Mouse (Mus musculus): ENCODE measurements at regions not wholly inside any gene's neighbourhood (a gene's known extent, or its start where the extent isn't known, plus 50 kb on each side); places are given as distances from the start of the nearest gene placed in this dataset.
A peak's percentile ranks its signal among the peaks of the same experiment; 100 is the strongest.

DNA sequence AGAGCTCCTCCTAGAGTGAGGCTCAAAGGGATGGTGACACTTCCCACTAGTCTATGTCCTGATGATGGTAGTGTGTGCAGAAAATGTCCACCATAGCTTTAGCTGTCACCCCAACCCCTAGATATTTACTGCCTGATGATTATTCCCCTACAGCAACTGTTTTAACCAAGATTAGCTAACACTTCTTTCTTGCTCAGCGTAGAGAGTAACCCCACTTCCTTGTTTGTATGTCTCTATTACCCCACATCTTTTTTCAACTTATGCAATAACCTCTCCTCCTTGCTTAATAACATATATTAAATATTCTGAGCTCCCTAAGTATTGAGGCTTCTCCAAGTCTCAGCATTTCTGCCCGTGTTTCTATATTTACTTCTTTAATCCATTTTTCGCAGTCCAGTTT lies 404.2 kb upstream of the Cntn3 start:
- 87% methylated on average over 3 of the region's 3 CpGs for WGBS
- no peak overlapping the region for H3K4me2 ChIP-seq (ENCODE audit: low read length)
- no peaks in the 10 kb centered on the region for H3K27me3 ChIP-seq (ENCODE audit: control insufficient read depth, insufficient read depth, low read depth, low read length)
- no peaks in the 10 kb centered on the region for H3K36me3 ChIP-seq (ENCODE audit: control insufficient read depth, insufficient read depth, low read length)
- no peak overlapping the region for H3K9ac ChIP-seq (ENCODE audit: low read depth, low read length)
- no peak for ATAC-seq
- no peak overlapping the region for H3K27ac ChIP-seq (ENCODE audit: low read length)
- H3K4me1 ChIP-seq (ENCODE audit: control insufficient read depth, insufficient read depth, low read length) = no peaks in the 10 kb centered on the region
- no peak overlapping the region for H3K4me3 ChIP-seq (ENCODE audit: low read depth, low read length)
- no peaks in the 10 kb centered on the region for H3K9me3 ChIP-seq (replicated peaks; ENCODE audit: control insufficient read depth, low read length, poor library complexity, severe bottlenecking)

DNA sequence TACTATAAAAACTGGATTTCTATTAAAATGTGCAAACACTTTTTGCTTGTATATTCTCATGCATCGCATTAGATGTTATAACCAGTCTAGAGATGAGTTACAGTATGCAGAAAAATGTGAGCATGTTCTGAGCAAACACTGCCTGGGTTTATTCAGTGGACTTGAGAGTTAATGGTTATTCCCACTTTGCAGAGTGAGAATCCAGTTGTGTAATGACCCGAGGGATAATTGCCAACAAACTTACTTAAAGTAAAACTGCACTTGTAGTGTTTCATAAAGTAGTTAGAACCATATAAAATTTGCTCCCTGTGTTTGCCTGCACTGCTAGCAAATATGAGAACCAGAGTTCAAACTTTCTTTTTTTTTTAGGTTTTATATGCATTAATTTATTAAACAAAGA lies 450.4 kb upstream of the Cntn3 start:
- H3K27ac ChIP-seq (ENCODE audit: low read length) = no peak overlapping the region
- H3K4me2 ChIP-seq (ENCODE audit: low read length) = no peak overlapping the region
- no peak overlapping the region for H3K9ac ChIP-seq (ENCODE audit: low read depth, low read length)
- no peaks in the 10 kb centered on the region for H3K27me3 ChIP-seq (ENCODE audit: control insufficient read depth, insufficient read depth, low read depth, low read length)
- H3K4me1 ChIP-seq (ENCODE audit: control insufficient read depth, insufficient read depth, low read length) = no peaks in the 10 kb centered on the region; the same call in 1 of the 2 replicates
- H3K9me3 ChIP-seq (replicated peaks; ENCODE audit: control insufficient read depth, low read length, poor library complexity, severe bottlenecking) = no peaks in the 10 kb centered on the region
- ATAC-seq = no peak
- 81% methylated on average over 2 of the region's 2 CpGs for WGBS
- no peaks in the 10 kb centered on the region for H3K36me3 ChIP-seq (ENCODE audit: control insufficient read depth, insufficient read depth, low read length)
- no peak overlapping the region for H3K4me3 ChIP-seq (ENCODE audit: low read depth, low read length)

DNA sequence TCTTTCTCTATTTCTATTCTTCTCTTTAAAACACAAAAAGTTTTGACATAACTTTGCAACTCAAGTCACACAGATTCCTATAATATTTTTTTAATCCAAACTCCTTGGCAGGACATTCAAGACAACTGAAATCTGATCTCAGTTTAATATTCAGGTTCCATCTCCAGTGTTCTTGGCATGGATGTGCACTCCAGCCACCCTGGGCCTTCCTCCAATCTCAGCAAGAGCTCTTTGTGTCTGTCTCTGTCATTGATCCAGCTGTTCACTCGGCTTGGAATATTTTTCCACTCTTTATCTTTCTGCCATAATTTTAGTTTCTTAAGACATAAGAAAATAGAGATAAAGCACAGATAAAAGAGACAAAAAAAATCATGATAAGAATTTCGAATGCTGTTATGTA lies 451.1 kb upstream of the Cntn3 start:
- no peak overlapping the region for H3K4me2 ChIP-seq (ENCODE audit: low read length)
- no peak overlapping the region for H3K4me3 ChIP-seq (ENCODE audit: low read depth, low read length)
- no peaks in the 10 kb centered on the region for H3K27me3 ChIP-seq (ENCODE audit: control insufficient read depth, insufficient read depth, low read depth, low read length)
- H3K36me3 ChIP-seq (ENCODE audit: control insufficient read depth, insufficient read depth, low read length) = no peaks in the 10 kb centered on the region
- no peak for ATAC-seq
- no peak overlapping the region for H3K27ac ChIP-seq (ENCODE audit: low read length)
- H3K9ac ChIP-seq (ENCODE audit: low read depth, low read length) = no peak overlapping the region
- WGBS = 50% methylated on average over 2 of the region's 2 CpGs
- H3K9me3 ChIP-seq (replicated peaks; ENCODE audit: control insufficient read depth, low read length, poor library complexity, severe bottlenecking) = no peaks in the 10 kb centered on the region
- no peaks in the 10 kb centered on the region; the same call in 1 of the 2 replicates for H3K4me1 ChIP-seq (ENCODE audit: control insufficient read depth, insufficient read depth, low read length)

DNA sequence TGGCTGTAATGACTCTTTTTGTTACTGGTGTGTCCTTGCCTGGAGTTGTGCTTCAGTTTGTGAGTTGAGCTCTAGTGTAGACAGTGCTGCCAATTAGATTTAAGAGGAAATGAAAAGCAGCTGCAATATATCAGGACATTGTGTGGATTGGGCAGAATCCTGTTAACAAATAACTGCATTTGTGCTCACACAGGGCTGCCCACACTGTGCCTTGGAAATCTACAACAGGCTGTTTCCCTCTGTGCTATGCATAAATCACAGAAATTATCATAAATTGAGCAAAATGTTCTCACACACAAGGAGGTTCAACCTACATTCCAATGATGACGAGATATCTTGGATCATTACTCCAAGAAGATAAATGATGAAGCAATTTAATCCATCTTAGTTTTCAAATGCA lies 455.2 kb upstream of the Cntn3 start:
- Histone ChIP-seq H3K4me2 (ENCODE audit: low read length) (no peak overlapping the region), H3K9ac (ENCODE audit: low read depth, low read length) (no peak overlapping the region), H3K36me3 (ENCODE audit: control insufficient read depth, insufficient read depth, low read length) (no peaks in the 10 kb centered on the region), H3K9me3 (replicated peaks; ENCODE audit: control insufficient read depth, low read length, poor library complexity, severe bottlenecking) (no peaks in the 10 kb centered on the region), H3K4me3 (ENCODE audit: low read depth, low read length) (no peak overlapping the region), H3K27me3 (ENCODE audit: control insufficient read depth, insufficient read depth, low read depth, low read length) (no peaks in the 10 kb centered on the region), H3K4me1 (ENCODE audit: control insufficient read depth, insufficient read depth, low read length) (no peaks in the 10 kb centered on the region; the same call in 1 of the 2 replicates), H3K27ac (ENCODE audit: low read length) (no peak overlapping the region)
- WGBS = 71% methylated on average over 1 of the region's 1 CpGs
- no peak for ATAC-seq

DNA sequence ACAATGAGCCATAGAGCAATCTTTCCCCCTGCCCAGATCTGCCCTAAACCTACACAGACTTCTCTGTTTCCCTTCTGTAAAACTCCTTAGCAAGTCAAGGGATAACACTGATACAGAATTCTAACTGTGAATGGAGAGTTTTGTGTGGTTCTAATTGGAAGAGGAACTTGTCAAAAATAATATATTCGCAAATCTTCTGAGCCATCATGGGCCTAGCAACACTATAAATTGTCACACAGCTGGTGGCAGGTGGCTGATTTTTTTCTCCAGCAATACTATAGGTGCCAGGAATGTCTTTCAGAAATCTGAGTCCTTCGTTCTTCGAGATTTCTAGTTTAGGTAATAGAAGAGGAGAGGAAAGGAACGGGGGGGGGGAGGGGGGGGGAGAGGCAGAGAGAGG lies 460.5 kb upstream of the Cntn3 start:
- Histone ChIP-seq H3K4me3 (ENCODE audit: low read depth, low read length) (no peak overlapping the region), H3K9ac (ENCODE audit: low read depth, low read length) (no peak overlapping the region), H3K4me2 (ENCODE audit: low read length) (no peak overlapping the region), H3K27me3 (ENCODE audit: control insufficient read depth, insufficient read depth, low read depth, low read length) (no peaks in the 10 kb centered on the region), H3K9me3 (replicated peaks; ENCODE audit: control insufficient read depth, low read length, poor library complexity, severe bottlenecking) (no peaks in the 10 kb centered on the region), H3K27ac (ENCODE audit: low read length) (no peak overlapping the region), H3K36me3 (ENCODE audit: control insufficient read depth, insufficient read depth, low read length) (no peaks in the 10 kb centered on the region), H3K4me1 (ENCODE audit: control insufficient read depth, insufficient read depth, low read length) (0 out of 2 replicates have a peak, but pooled peaks cover 3% of the 10 kb centered on the region)
- WGBS = 42% methylated on average over 3 of the region's 4 CpGs
- ATAC-seq = 0 out of 2 replicates have a peak, but pooled peaks have one; percentile 39

DNA sequence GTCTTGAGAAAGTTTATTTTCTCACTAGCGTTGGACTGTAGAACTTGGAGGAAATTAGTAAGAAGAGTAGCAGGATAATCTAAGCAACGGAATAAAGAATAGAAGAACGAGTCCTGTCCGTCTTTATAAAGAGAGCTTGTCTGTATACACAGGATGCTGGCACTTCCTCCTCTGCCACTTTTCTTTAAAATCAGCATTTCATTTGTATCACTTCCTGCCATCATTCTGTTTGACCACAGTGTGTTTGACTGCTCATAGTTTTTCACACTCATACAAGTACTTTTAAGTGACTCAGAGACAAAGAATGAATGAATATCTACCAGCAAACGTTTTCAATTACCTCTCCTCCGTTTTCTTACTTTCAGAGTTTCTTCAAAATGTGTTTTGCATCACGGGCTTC lies 461.0 kb upstream of the Cntn3 start:
- ATAC-seq = no peak
- Histone ChIP-seq H3K4me1 (ENCODE audit: control insufficient read depth, insufficient read depth, low read length) (0 out of 2 replicates have a peak, but pooled peaks cover 3% of the 10 kb centered on the region), H3K36me3 (ENCODE audit: control insufficient read depth, insufficient read depth, low read length) (no peaks in the 10 kb centered on the region), H3K4me3 (ENCODE audit: low read depth, low read length) (no peak overlapping the region), H3K9ac (ENCODE audit: low read depth, low read length) (no peak overlapping the region), H3K27ac (ENCODE audit: low read length) (no peak overlapping the region), H3K27me3 (ENCODE audit: control insufficient read depth, insufficient read depth, low read depth, low read length) (no peaks in the 10 kb centered on the region), H3K9me3 (replicated peaks; ENCODE audit: control insufficient read depth, low read length, poor library complexity, severe bottlenecking) (no peaks in the 10 kb centered on the region), H3K4me2 (ENCODE audit: low read length) (no peak overlapping the region)
- WGBS = 23% methylated on average over 7 of the region's 7 CpGs

DNA sequence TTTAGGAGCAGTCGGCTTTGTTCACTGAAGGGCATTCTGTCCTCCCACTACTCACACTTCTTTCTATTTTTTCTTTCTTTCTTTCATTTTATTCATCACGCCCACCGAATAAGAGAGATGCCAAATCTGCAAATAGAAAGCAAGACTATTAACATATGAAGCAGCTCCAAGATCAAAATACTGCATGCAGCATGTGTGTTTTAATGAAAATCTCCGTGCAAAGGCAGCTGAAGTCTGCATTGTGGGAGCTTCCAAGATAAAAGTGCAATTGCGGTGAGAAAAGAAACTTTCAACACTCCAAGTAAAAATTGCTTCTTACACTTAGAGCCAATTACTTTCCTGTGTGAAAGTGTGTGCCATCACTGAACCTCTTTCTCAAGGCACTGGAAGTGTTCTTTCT lies 449.8 kb upstream of the Chl1 start:
- Histone ChIP-seq H3K4me1 (ENCODE audit: control insufficient read depth, insufficient read depth, low read length) (no peaks in the 10 kb centered on the region), H3K36me3 (ENCODE audit: control insufficient read depth, insufficient read depth, low read length) (no peaks in the 10 kb centered on the region), H3K27ac (ENCODE audit: low read length) (no peak overlapping the region), H3K4me2 (ENCODE audit: low read length) (peak overlapping the region; percentile 15; the same call in 1 of the 2 replicates), H3K9me3 (replicated peaks; ENCODE audit: control insufficient read depth, low read length, poor library complexity, severe bottlenecking) (no peaks in the 10 kb centered on the region), H3K4me3 (ENCODE audit: low read depth, low read length) (no peak overlapping the region), H3K9ac (ENCODE audit: low read depth, low read length) (no peak overlapping the region), H3K27me3 (ENCODE audit: control insufficient read depth, insufficient read depth, low read depth, low read length) (no peaks in the 10 kb centered on the region)
- no peak for ATAC-seq
- WGBS = 37% methylated on average over 5 of the region's 5 CpGs

DNA sequence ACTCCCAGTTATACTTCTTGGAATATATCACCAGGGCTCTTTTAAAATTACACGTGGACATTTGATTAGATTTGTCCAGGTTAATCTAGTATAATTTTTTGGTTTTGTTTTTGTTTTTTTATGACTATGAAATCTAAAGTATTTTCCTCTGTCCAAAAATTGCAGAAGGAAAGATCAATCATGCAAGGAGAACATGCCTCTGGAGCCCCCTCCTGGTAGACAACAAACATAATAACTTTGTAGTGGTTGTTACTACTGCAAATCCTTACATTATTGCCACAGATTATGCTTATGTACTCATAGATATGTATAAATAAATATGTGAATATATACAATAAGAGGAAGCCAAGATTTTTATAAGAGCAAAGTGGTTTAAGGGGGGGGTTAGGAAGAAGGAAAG lies 404.2 kb upstream of the Chl1 start:
- H3K36me3 ChIP-seq (ENCODE audit: control insufficient read depth, insufficient read depth, low read length) = no peaks in the 10 kb centered on the region
- no peak overlapping the region for H3K4me3 ChIP-seq (ENCODE audit: low read depth, low read length)
- H3K27ac ChIP-seq (ENCODE audit: low read length) = no peak overlapping the region
- no peak overlapping the region for H3K9ac ChIP-seq (ENCODE audit: low read depth, low read length)
- H3K27me3 ChIP-seq (ENCODE audit: control insufficient read depth, insufficient read depth, low read depth, low read length) = no peaks in the 10 kb centered on the region
- ATAC-seq = no peak
- no peaks in the 10 kb centered on the region for H3K9me3 ChIP-seq (replicated peaks; ENCODE audit: control insufficient read depth, low read length, poor library complexity, severe bottlenecking)
- 50% methylated on average over 1 of the region's 1 CpGs for WGBS
- no peaks in the 10 kb centered on the region for H3K4me1 ChIP-seq (ENCODE audit: control insufficient read depth, insufficient read depth, low read length)
- H3K4me2 ChIP-seq (ENCODE audit: low read length) = no peak overlapping the region

DNA sequence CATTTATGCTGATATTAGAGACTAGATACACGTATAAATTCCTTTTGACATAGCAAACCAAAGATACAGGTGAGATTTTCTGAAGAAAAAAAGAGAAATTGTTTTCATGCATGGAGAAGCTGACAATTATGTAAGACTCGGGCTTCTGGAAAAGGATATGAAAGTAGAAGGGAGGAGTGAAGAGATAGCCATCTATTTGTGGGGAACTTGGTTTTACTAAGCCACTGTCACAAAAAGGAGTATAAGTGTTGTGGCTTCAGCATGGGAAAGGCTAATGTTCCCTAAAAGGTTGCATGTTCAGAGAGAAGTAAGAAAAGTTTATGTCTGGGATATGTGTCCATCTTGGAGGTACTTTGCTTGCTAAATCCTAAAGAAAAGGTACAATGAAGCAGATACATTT lies 390.8 kb upstream of the Chl1 start:
- no peaks in the 10 kb centered on the region for H3K27me3 ChIP-seq (ENCODE audit: control insufficient read depth, insufficient read depth, low read depth, low read length)
- no peak for ATAC-seq
- 76% methylated on average over 2 of the region's 2 CpGs for WGBS

DNA sequence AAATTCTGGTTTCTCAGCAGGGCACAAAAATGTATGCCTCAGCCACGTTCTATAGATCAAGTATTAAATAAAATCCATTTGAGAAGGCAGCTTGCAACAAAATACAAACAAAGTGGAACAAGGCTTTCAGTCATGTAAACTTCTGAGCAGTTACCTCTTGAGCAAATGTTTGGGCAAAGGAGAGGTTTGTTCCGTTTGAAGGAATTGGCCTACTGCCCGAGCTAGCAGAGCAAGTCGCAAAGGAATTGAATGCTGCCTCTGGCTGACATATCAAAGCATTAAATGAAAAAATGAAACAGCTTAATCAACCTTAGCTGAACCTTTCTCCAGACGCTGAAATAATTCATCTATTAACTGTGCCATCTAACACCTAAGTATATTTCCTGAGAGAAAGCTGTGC lies 369.5 kb upstream of the Chl1 start:
- H3K36me3 ChIP-seq (ENCODE audit: control insufficient read depth, insufficient read depth, low read length) = no peaks in the 10 kb centered on the region
- no peak overlapping the region for H3K4me3 ChIP-seq (ENCODE audit: low read depth, low read length)
- H3K27me3 ChIP-seq (ENCODE audit: control insufficient read depth, insufficient read depth, low read depth, low read length) = no peaks in the 10 kb centered on the region
- no peaks in the 10 kb centered on the region for H3K9me3 ChIP-seq (replicated peaks; ENCODE audit: control insufficient read depth, low read length, poor library complexity, severe bottlenecking)
- WGBS = 71% methylated on average over 5 of the region's 5 CpGs
- ATAC-seq = no peak
- no peaks in the 10 kb centered on the region for H3K4me1 ChIP-seq (ENCODE audit: control insufficient read depth, insufficient read depth, low read length)
- no peak overlapping the region for H3K9ac ChIP-seq (ENCODE audit: low read depth, low read length)
- no peak overlapping the region for H3K4me2 ChIP-seq (ENCODE audit: low read length)
- H3K27ac ChIP-seq (ENCODE audit: low read length) = no peak overlapping the region

More for the DNA sequence above, 390.8 kb upstream of the Chl1 start:
- Histone ChIP-seq H3K9me3 (replicated peaks; ENCODE audit: control insufficient read depth, low read length, poor library complexity, severe bottlenecking) (no peaks in the 10 kb centered on the region), H3K4me3 (ENCODE audit: low read depth, low read length) (no peak overlapping the region), H3K36me3 (ENCODE audit: control insufficient read depth, insufficient read depth, low read length) (no peaks in the 10 kb centered on the region), H3K9ac (ENCODE audit: low read depth, low read length) (no peak overlapping the region), H3K27ac (ENCODE audit: low read length) (no peak overlapping the region), H3K4me2 (ENCODE audit: low read length) (no peak overlapping the region), H3K4me1 (ENCODE audit: control insufficient read depth, insufficient read depth, low read length) (no peaks in the 10 kb centered on the region)
